23 mouse cellular contexts compared by ENCODE assay signal in the genomic region with DNA sequence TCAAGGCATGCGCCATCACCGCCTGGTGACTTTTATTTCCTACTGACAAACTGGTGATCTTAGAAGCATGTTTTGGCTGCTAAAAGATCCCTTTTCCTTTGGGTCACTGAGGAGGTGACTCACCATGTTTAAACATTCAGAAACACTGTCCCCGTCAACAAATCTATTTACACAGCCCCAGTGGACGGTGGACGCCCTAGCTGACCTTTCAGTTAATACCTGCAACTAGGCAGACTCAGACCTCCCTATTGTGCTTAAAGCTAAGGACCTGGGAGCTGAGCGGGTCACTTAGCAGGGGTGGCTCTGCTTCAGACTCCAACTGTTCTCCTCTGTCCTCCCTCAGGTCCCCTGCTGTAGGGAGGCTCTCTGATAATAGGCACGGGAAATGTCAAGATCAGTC.
DNase-seq lines count a peak whose midpoint lies in the region; ATAC-seq lines count a peak whose summit lies in the region.
"Had no signal": no experiment of that assay in that cellular context is flagged by ENCODE, and none has a peak within 500 bp of the region (broad histone marks: within the 10 kb centered on the region; RNA-seq: fewer than 3 reads in every experiment).

No protein-coding gene starts in this region.

- no peaks in the 10 kb centered on the region for H3K4me1 ChIP-seq in liver, embryonic 13.5 days (replicated peaks)
- H3K4me1 ChIP-seq in liver, embryonic 12.5 days = no peaks in the 10 kb centered on the region
- H3K4me1 ChIP-seq in liver, embryonic 16.5 days (ENCODE audit: control insufficient read depth, low read depth, low read length) = no peaks in the 10 kb centered on the region
- H3K4me1 ChIP-seq in liver, embryonic 11.5 days (replicated peaks; ENCODE audit: control insufficient read depth, insufficient read depth, low read length) = no peaks in the 10 kb centered on the region

- no peaks in the 10 kb centered on the region for H3K27me3 ChIP-seq in liver, embryonic 13.5 days
- H3K27me3 ChIP-seq in liver, embryonic 12.5 days (replicated peaks) = no peaks in the 10 kb centered on the region
- H3K27me3 ChIP-seq in liver, embryonic 16.5 days (ENCODE audit: control insufficient read depth, insufficient read depth, low read depth, low read length) = no peaks in the 10 kb centered on the region
- H3K27me3 ChIP-seq in liver, embryonic 11.5 days (replicated peaks; ENCODE audit: control insufficient read depth, insufficient read depth, low read length) = no peaks in the 10 kb centered on the region
- H3K27me3 ChIP-seq: CH12.LX; embryonic facial prominence, embryonic 12.5 days; forebrain, embryonic 13.5 days; forebrain, embryonic 15.5 days; Patski had no signal

- DNase-seq in liver, embryonic 13.5 days = no peak
- no peak for DNase-seq in liver, embryonic 11.5 days (ENCODE audit: low spot score)
- no peak for DNase-seq in natural killer cell, adult 2 months (ENCODE audit: low spot score in 2 of 2)
- DNase-seq: adrenal gland, adult 8-10 months; adrenal gland, postnatal 14 days; adrenal gland, postnatal 36 days; B cell, adult 2 months; cerebellum, adult 11-12 months; cerebellum, adult 2 months; cerebellum, adult 9-10 months; cerebellum, postnatal 10 days; cerebellum, postnatal 25 days had no signal

- H3K36me3 ChIP-seq in liver, embryonic 13.5 days = no peaks in the 10 kb centered on the region
- H3K36me3 ChIP-seq in liver, embryonic 12.5 days = no peaks in the 10 kb centered on the region
- H3K36me3 ChIP-seq in liver, embryonic 16.5 days (ENCODE audit: control insufficient read depth, insufficient read depth) = no peaks in the 10 kb centered on the region
- H3K36me3 ChIP-seq in liver, embryonic 11.5 days (ENCODE audit: control insufficient read depth, insufficient read depth, low read length) = no peaks in the 10 kb centered on the region
- H3K36me3 ChIP-seq: embryonic facial prominence, embryonic 10.5 days; embryonic facial prominence, embryonic 12.5 days; forebrain, embryonic 15.5 days; G1E had no signal

- 0 out of 2 replicates have a peak, but pooled peaks have one; percentile 53 for ATAC-seq in liver, embryonic 13.5 days (ENCODE audit: low read depth)
- ATAC-seq in liver, embryonic 12.5 days = no peak
- ATAC-seq in liver, embryonic 16.5 days (ENCODE audit: low read depth) = peak; percentile 75
- ATAC-seq in liver, embryonic 11.5 days (replicated peaks; ENCODE audit: low FRiP score) = no peak
- ATAC-seq: activated CD4-positive, CD25-positive, alpha-beta regulatory T cell, adult 4 months; CD4-positive, CD25-positive, alpha-beta regulatory T cell, adult 4 months; forebrain, embryonic 13.5 days; forebrain, embryonic 15.5 days; Patski had no signal

- 74% methylated on average over 7 of the region's 7 CpGs for WGBS in liver, embryonic 13.5 days (ENCODE audit: insufficient replicate concordance)
- 77% methylated on average over 7 of the region's 7 CpGs for WGBS in liver, embryonic 12.5 days (ENCODE audit: insufficient replicate concordance)
- 68% methylated on average over 7 of the region's 7 CpGs for WGBS in liver, embryonic 16.5 days (ENCODE audit: insufficient replicate concordance)
- WGBS in liver, embryonic 11.5 days = 83% methylated on average over 7 of the region's 7 CpGs

- no peak overlapping the region for H3K4me2 ChIP-seq in liver, embryonic 13.5 days
- no peak overlapping the region for H3K4me2 ChIP-seq in liver, embryonic 12.5 days
- H3K4me2 ChIP-seq in liver, embryonic 16.5 days (ENCODE audit: low read depth, low read length) = no peak overlapping the region
- H3K4me2 ChIP-seq in liver, embryonic 11.5 days = no peak overlapping the region
- H3K4me2 ChIP-seq: embryonic facial prominence, embryonic 12.5 days; forebrain, embryonic 13.5 days; forebrain, embryonic 15.5 days had no signal

- H3K9me3 ChIP-seq in liver, embryonic 13.5 days (replicated peaks) = no peaks in the 10 kb centered on the region
- H3K9me3 ChIP-seq in liver, embryonic 12.5 days (replicated peaks) = no peaks in the 10 kb centered on the region
- no peaks in the 10 kb centered on the region for H3K9me3 ChIP-seq in liver, embryonic 16.5 days (replicated peaks; ENCODE audit: control insufficient read depth, low read length)
- H3K9me3 ChIP-seq in liver, embryonic 11.5 days (ENCODE audit: control insufficient read depth, low read length) = no peaks in the 10 kb centered on the region
- H3K9me3 ChIP-seq: embryonic facial prominence, embryonic 10.5 days; embryonic facial prominence, embryonic 12.5 days; forebrain, embryonic 13.5 days; forebrain, embryonic 15.5 days; G1E had no signal

- no peak overlapping the region for H3K9ac ChIP-seq in liver, embryonic 13.5 days
- no peak overlapping the region for H3K9ac ChIP-seq in liver, embryonic 12.5 days
- no peak overlapping the region for H3K9ac ChIP-seq in liver, embryonic 16.5 days (ENCODE audit: low read depth, low read length)
- H3K9ac ChIP-seq in liver, embryonic 11.5 days (ENCODE audit: low read depth, low read length) = no peak overlapping the region
- H3K9ac ChIP-seq: embryonic facial prominence, embryonic 12.5 days; forebrain, embryonic 13.5 days; forebrain, embryonic 15.5 days had no signal

- H3K4me3 ChIP-seq in liver, embryonic 13.5 days (replicated peaks) = no peak overlapping the region
- H3K4me3 ChIP-seq in liver, embryonic 12.5 days = no peak overlapping the region
- no peak overlapping the region for H3K4me3 ChIP-seq in liver, embryonic 16.5 days (ENCODE audit: low read depth, low read length)
- H3K4me3 ChIP-seq in liver, embryonic 11.5 days (ENCODE audit: low read depth, low read length) = no peak overlapping the region
- H3K4me3 ChIP-seq: embryonic facial prominence, embryonic 10.5 days; embryonic facial prominence, embryonic 12.5 days; forebrain, embryonic 13.5 days; forebrain, embryonic 15.5 days had no signal

- no peak overlapping the region for H3K27ac ChIP-seq in liver, embryonic 13.5 days
- H3K27ac ChIP-seq in liver, embryonic 12.5 days = no peak overlapping the region
- no peak overlapping the region for H3K27ac ChIP-seq in liver, embryonic 16.5 days (ENCODE audit: low read length)
- no peak overlapping the region for H3K27ac ChIP-seq in liver, embryonic 11.5 days (ENCODE audit: low read depth, low read length)
- H3K27ac ChIP-seq: embryonic facial prominence, embryonic 10.5 days; embryonic facial prominence, embryonic 12.5 days; forebrain, embryonic 13.5 days; forebrain, embryonic 15.5 days had no signal

Comparison
In these comparisons a context has a peak if more than half of its experiments do, and no peak if none do; other contexts are left out.
1. ATAC-seq: peak in liver, embryonic 13.5 days (single experiment) and liver, embryonic 16.5 days (single experiment); none in liver, embryonic 12.5 days (single experiment) and liver, embryonic 11.5 days (single experiment).